Mouse (Mus musculus) heart, embryonic 16.5 days (tissue): ENCODE measurements around the gene Zfp184. TPM values are rescaled to one million over a fixed set of nuclear protein-coding genes. Genes with fewer than 3 reads are reported as not detected.

Experiments used
- ATAC-seq: fragments of 200-750 bp; cut with Nextera tagmentation; replicated peaks from 2 replicates; pipeline ENCODE4 v1.8.0; 2017; ENCODE audit warnings: moderate number of reproducible peaks; ENCODE audit not compliant: insufficient read depth, low FRiP score; ENCODE audit errors: extremely low read depth
- H3K27ac ChIP-seq: fragments of 300-500 bp; sonication (generic); 2 replicates; pipeline ENCODE4 v1.5.1; 2014; ENCODE audit warnings: mild to moderate bottlenecking, low read length, control low read depth, moderate library complexity
- H3K27me3 ChIP-seq: fragments of 300-500 bp; sonication (generic); 2 replicates; pipeline ENCODE4 v1.6.1; 2014; ENCODE audit warnings: low read length, mixed read lengths; ENCODE audit not compliant: control insufficient read depth, insufficient read depth
- H3K36me3 ChIP-seq: fragments of 300-500 bp; sonication (generic); 2 replicates; pipeline ENCODE4 v1.6.1; 2014; ENCODE audit not compliant: control insufficient read depth, insufficient read depth
- H3K4me1 ChIP-seq: fragments of 300-500 bp; sonication (generic); 2 replicates; pipeline ENCODE4 v1.6.1; 2014; ENCODE audit warnings: low read length, mixed read lengths; ENCODE audit not compliant: control insufficient read depth, insufficient read depth
- H3K4me2 ChIP-seq: fragments of 300-500 bp; sonication (generic); 2 replicates; pipeline ENCODE4 v1.6.1; 2014; ENCODE audit warnings: low read depth, mild to moderate bottlenecking, control low read depth, low read length
- H3K4me3 ChIP-seq: fragments of 300-500 bp; sonication (generic); 2 replicates; pipeline ENCODE4 v1.5.1; 2014; ENCODE audit warnings: mild to moderate bottlenecking, control low read depth, low read length
- H3K9ac ChIP-seq: fragments of 300-500 bp; sonication (generic); 2 replicates; pipeline ENCODE4 v1.6.1; 2014; ENCODE audit warnings: low read length, control low read depth
- H3K9me3 ChIP-seq: fragments of 300-500 bp; sonication (generic); replicated peaks from 2 replicates; pipeline ENCODE4 v1.6.1; 2016; ENCODE audit warnings: low read length; ENCODE audit not compliant: control insufficient read depth
- WGBS: fragments of 180-500 bp; shearing (Covaris S2); extraction: QIAGEN DNeasy Blood & Tissue Kit; methylation state at CpG from one replicate; pipeline ENCODE4 v1.1.7; 2014; 5-methylcytosine and 5-hydroxymethylcytosine counted together
- polyA plus RNA-seq: library from polyadenylated mRNA; unstranded; fragments of >200 nt; fragmentation: Nextera tagmentation; extraction: Ambion mirVana; gene quantifications from 2 replicates; pipeline ENCODE4 v1.2.1, GENCODE M21; 2015

Zfp184 gene
- polyA plus RNA-seq, 1 experiment from 2014 or later: 2.9 TPM

GRCm38 (mm10) chr13:21917992-21918391, 26.9 kb upstream of the Zfp184 start:
- no peaks in the 10 kb centered on the region for H3K36me3 ChIP-seq
- peaks cover 3% of the 10 kb centered on the region; the same call in 1 of the 2 replicates for H3K4me1 ChIP-seq
- 2% methylated on average over 16 of the region's 16 CpGs for WGBS
- peak overlapping the region; percentile 70 for H3K9ac ChIP-seq
- H3K9me3 ChIP-seq: no peaks in the 10 kb centered on the region
- ATAC-seq: no peak
- H3K4me2 ChIP-seq: peak overlapping the region; percentile 93
- peaks cover 7% of the 10 kb centered on the region; the same call in 1 of the 2 replicates for H3K27me3 ChIP-seq
- no peak overlapping the region for H3K27ac ChIP-seq
- peak overlapping the region; percentile 65 for H3K4me3 ChIP-seq

- Histone ChIP-seq H3K4me2 (peak overlapping the region; percentile 93), H3K4me1 (peaks cover 3% of the 10 kb centered on the region; the same call in 1 of the 2 replicates), H3K27ac (no peak overlapping the region), H3K9me3 (no peaks in the 10 kb centered on the region), H3K36me3 (no peaks in the 10 kb centered on the region), H3K27me3 (peaks cover 7% of the 10 kb centered on the region; the same call in 1 of the 2 replicates), H3K4me3 (peak overlapping the region; percentile 65), H3K9ac (peak overlapping the region; percentile 70)
- WGBS: 1% methylated on average over 38 of the region's 38 CpGs
- ATAC-seq: peak; percentile 89
Measured at GRCm38 (mm10) chr13:21918570-21919419, 26.1 kb upstream of the Zfp184 start.

DNA sequence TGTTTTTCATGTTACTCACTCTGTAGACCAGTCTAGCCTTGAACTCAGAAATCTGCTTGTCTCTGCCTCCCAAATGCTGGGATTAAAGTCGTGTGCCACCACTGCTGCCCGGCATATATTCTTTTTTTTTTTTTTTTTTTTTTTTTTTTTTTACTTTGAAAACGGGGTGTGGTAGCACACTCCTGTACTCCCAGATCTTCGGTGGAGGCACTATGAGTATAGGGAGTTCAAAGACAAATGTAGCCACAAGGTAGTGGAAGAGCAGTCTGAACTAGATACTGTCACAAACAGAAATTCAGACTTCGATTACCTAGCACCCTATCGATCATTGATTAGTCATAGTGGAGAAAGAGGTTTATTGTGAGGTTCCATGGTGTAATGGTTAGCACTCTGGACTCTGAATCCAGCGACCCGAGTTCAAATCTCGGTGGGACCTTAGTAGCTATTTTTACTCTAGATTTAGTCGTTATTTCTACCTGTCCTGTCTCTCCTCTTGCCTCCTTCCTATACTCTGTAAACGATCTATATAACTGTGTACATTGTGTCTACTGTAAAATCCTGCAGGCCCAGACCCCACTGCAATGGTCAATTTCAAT, 25.0 kb upstream of the Zfp184 start:
- WGBS: 6% methylated on average over 11 of the region's 11 CpGs
- Histone ChIP-seq H3K36me3 (no peaks in the 10 kb centered on the region), H3K9me3 (no peaks in the 10 kb centered on the region), H3K27ac (no peak overlapping the region), H3K4me3 (no peak overlapping the region), H3K4me1 (peaks cover 3% of the 10 kb centered on the region; the same call in 1 of the 2 replicates), H3K27me3 (peaks cover 7% of the 10 kb centered on the region; the same call in 1 of the 2 replicates), H3K9ac (no peak overlapping the region), H3K4me2 (peak overlapping the region; percentile 93)
- no peak for ATAC-seq

GRCm38 (mm10) chr13:21920681-21921233, 24.1 kb upstream of the Zfp184 start:
- Histone ChIP-seq H3K9ac (no peak overlapping the region), H3K4me3 (no peak overlapping the region), H3K4me2 (no peak overlapping the region), H3K9me3 (no peaks in the 10 kb centered on the region), H3K4me1 (peaks cover 3% of the 10 kb centered on the region; the same call in 1 of the 2 replicates), H3K27ac (no peak overlapping the region), H3K27me3 (peaks cover 3% of the 10 kb centered on the region; the same call in 1 of the 2 replicates), H3K36me3 (no peaks in the 10 kb centered on the region)
- WGBS: 33% methylated on average over 8 of the region's 8 CpGs
- ATAC-seq: no peak

DNA sequence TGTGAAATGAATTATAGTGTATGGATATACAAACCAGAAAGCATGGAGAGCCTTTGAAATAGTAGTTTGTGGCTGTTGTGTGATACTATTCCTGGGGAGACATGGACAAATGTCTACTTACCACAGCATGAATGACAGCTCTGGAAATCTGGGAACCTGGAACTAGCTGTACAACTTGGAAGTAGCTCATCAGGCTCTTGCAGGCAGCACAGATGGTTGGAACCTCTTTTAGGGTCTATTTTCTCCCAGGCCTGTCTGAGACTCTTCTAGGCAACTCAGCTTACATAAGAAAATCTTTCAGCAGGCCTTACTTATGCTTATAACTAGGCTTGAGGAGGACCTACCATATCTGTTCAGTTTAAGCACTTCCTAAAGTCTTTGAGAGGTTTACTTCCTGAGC, 21.5 kb upstream of the Zfp184 start:
- no peak for ATAC-seq
- Histone ChIP-seq H3K4me3 (no peak overlapping the region), H3K27ac (no peak overlapping the region), H3K27me3 (no peaks in the 10 kb centered on the region), H3K9me3 (no peaks in the 10 kb centered on the region), H3K4me2 (no peak overlapping the region), H3K9ac (no peak overlapping the region), H3K4me1 (no peaks in the 10 kb centered on the region; the same call in 1 of the 2 replicates), H3K36me3 (no peaks in the 10 kb centered on the region)

GRCm38 (mm10) chr13:21924734-21925335, 20.1 kb upstream of the Zfp184 start:
- Histone ChIP-seq H3K9me3 (no peaks in the 10 kb centered on the region), H3K4me2 (peak overlapping the region; percentile 17; the same call in 1 of the 2 replicates), H3K36me3 (no peaks in the 10 kb centered on the region), H3K27me3 (no peaks in the 10 kb centered on the region), H3K4me3 (no peak overlapping the region), H3K9ac (no peak overlapping the region), H3K4me1 (no peaks in the 10 kb centered on the region), H3K27ac (no peak overlapping the region)
- no peak for ATAC-seq
- WGBS: 11% methylated on average over 21 of the region's 21 CpGs

GRCm38 (mm10) chr13:21930981-21931380, 13.9 kb upstream of the Zfp184 start:
- H3K27me3 ChIP-seq: no peaks in the 10 kb centered on the region
- no peaks in the 10 kb centered on the region for H3K36me3 ChIP-seq
- H3K4me1 ChIP-seq: no peaks in the 10 kb centered on the region
- no peak for ATAC-seq
- H3K4me2 ChIP-seq: no peak overlapping the region
- WGBS: 27% methylated on average over 10 of the region's 10 CpGs
- no peak overlapping the region for H3K9ac ChIP-seq
- H3K27ac ChIP-seq: no peak overlapping the region
- H3K4me3 ChIP-seq: no peak overlapping the region
- H3K9me3 ChIP-seq: no peaks in the 10 kb centered on the region

DNA sequence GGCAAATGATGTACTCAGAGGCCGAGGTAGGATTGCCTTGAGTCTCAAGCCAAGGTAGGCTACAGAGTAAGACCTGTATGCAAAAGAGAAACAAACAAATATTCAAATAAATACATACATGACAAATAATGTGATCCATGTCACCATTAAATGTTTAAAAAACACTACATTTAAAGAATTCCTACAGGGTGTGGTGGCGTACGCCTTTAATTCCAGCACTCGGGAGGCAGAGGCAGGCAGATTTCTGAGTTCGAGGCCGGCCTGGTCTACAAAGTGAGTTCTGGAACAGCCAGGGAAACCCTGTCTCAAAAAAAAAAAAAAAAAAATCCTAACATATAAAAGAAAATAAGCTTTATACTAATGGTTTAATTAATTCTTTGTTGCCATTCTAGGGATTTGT, 13.2 kb upstream of the Zfp184 start:
- Histone ChIP-seq H3K27me3 (no peaks in the 10 kb centered on the region), H3K9ac (no peak overlapping the region), H3K4me1 (0 out of 2 replicates have a peak, but pooled peaks cover 2% of the 10 kb centered on the region), H3K4me3 (no peak overlapping the region), H3K4me2 (no peak overlapping the region), H3K9me3 (no peaks in the 10 kb centered on the region), H3K36me3 (no peaks in the 10 kb centered on the region), H3K27ac (no peak overlapping the region)
- no peak for ATAC-seq
- WGBS: 65% methylated on average over 6 of the region's 6 CpGs
